Mouse (Mus musculus): ENCODE results near the gene Vamp5. TPM values are rescaled to one million over a fixed set of nuclear protein-coding genes. Genes with fewer than 3 reads are reported as not detected.
A peak's percentile ranks its signal among the peaks of the same experiment; 100 is the strongest.

Vamp5 gene
- polyA plus RNA-seq, 1 experiment from 2014 or later = 19.4 TPM

DNA sequence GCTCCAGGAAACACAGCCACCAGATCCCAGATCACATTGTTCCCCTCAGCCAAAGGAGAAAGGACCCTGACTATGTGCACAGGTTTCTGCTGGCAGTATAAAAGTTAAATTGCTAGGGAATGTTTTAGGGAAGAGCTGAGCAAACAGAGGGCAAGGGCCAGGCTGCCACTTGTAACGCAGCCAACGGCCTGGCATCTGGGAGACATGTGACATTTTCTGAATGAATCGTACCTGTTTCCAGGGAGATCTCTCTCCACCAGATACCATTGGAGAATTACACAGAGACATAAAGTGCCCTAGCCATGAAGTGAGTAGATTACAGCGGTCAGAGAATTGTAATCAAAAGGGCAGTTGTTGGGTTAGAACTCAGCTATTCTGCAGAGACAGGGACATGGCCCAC, 7.1 kb downstream of the Vamp5 start:
- no peak overlapping the region for H3K9ac ChIP-seq
- H3K4me3 ChIP-seq (replicated peaks) = no peak overlapping the region
- 73% methylated on average over 4 of the region's 4 CpGs for WGBS
- no peak overlapping the region for H3K27ac ChIP-seq
- H3K36me3 ChIP-seq = no peaks in the 10 kb centered on the region
- no peak for ATAC-seq
- no peaks in the 10 kb centered on the region for H3K27me3 ChIP-seq (replicated peaks)
- H3K4me1 ChIP-seq (replicated peaks) = peaks cover 4% of the 10 kb centered on the region
- H3K9me3 ChIP-seq = no peaks in the 10 kb centered on the region
- no peak overlapping the region for H3K4me2 ChIP-seq (replicated peaks)

DNA sequence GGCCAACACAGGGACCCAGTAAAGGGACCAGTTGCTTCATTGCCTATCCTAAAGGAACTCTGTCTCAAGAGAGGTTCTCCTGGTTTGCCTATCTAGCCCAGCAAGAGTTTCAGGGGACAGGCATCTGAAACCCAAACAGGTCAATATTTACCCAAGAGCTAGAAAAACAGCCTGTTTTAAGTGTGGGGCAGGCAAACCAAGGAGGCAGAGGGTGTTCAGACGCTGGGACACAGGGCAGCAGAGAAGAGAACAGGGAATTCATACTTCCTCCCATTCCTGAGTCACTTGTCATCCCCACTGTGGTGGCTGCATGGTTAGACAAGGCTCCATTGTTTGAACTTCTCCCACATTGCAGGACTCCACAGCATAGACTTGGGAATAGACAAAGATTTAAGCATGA, 8.7 kb downstream of the Vamp5 start:
- WGBS = 4% methylated on average over 1 of the region's 1 CpGs
- no peaks in the 10 kb centered on the region for H3K27me3 ChIP-seq (replicated peaks)
- H3K4me1 ChIP-seq (replicated peaks) = peaks cover 4% of the 10 kb centered on the region
- H3K9ac ChIP-seq = no peak overlapping the region
- H3K4me3 ChIP-seq (replicated peaks) = no peak overlapping the region
- H3K4me2 ChIP-seq (replicated peaks) = no peak overlapping the region
- H3K27ac ChIP-seq = peak overlapping the region; percentile 32; the same call in 1 of the 2 replicates
- no peak for ATAC-seq
- H3K9me3 ChIP-seq = no peaks in the 10 kb centered on the region
- H3K36me3 ChIP-seq = no peaks in the 10 kb centered on the region

DNA sequence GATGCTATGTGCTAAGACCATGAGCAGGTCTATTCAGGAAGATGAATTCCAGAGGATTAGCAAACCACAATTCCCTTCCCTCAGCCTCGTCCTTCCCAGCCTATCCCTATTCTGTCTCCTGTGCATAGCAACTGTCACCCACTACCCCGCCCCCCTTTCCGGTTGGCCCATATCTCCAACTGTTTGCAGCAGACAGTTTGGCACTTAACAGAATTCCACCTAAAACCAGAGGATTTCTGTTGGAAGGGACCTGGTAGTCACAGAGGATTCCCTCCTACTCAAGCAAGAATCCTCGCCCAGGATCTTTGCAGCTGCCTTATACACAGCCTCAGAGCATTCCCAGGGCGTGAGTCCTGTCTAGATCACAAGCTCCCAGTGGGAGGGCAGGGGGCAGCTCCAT, 9.1 kb downstream of the Vamp5 start:
- 0 out of 2 replicates have a peak, but pooled peaks have one; percentile 19 for ATAC-seq
- Histone ChIP-seq H3K9ac (no peak overlapping the region), H3K4me3 (replicated peaks) (no peak overlapping the region), H3K4me1 (replicated peaks) (peaks cover 4% of the 10 kb centered on the region), H3K36me3 (no peaks in the 10 kb centered on the region), H3K27ac (peak overlapping the region; percentile 32; the same call in 1 of the 2 replicates), H3K27me3 (replicated peaks) (no peaks in the 10 kb centered on the region), H3K9me3 (no peaks in the 10 kb centered on the region), H3K4me2 (replicated peaks) (no peak overlapping the region)
- WGBS = 27% methylated on average over 5 of the region's 5 CpGs

DNA sequence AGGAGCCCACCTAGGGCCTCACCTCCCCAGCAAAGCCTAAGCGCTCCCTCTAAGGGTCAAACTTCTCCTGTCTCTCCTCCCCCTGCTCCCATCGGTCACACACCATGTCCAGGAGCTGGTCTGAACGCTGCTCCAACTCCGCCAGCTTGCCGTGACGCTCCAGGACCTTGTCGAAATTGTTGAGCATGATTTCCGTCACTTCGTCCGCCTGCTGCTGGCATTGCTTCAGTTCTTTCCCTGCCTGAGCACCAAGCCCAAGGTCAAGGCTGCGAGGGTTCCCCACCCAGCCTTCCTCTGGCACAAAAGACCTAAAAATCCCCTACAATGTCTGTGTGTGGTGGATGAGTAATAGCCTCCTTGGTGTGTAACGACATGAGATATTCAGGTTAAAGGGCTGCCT, 10.2 kb downstream of the Vamp5 start:
- H3K9ac ChIP-seq = no peak overlapping the region
- no peak for ATAC-seq
- 81% methylated on average over 12 of the region's 12 CpGs for WGBS
- H3K4me1 ChIP-seq (replicated peaks) = peaks cover 4% of the 10 kb centered on the region
- no peaks in the 10 kb centered on the region for H3K36me3 ChIP-seq
- H3K4me2 ChIP-seq (replicated peaks) = no peak overlapping the region
- no peaks in the 10 kb centered on the region for H3K9me3 ChIP-seq
- no peak overlapping the region for H3K4me3 ChIP-seq (replicated peaks)
- H3K27me3 ChIP-seq (replicated peaks) = no peaks in the 10 kb centered on the region
- no peak overlapping the region for H3K27ac ChIP-seq

DNA sequence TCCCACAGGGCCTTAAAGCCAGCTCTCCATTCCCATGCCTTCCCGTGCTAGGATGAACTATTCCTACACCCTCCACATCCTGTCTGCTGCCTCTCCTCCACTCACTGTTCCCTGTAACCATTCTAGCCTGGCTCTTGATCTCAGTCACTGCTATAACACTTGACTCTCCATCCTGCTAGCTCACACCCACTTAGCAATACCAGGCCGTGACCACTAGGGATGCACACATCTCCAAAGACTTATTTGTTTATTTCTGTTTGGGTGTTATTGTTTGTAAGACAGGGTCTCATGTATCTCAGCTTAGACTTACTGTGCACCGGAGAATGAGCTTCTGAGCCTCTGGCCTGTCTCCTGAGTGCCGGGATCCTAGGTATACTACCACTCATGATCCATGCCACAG, 10.7 kb downstream of the Vamp5 start:
- Histone ChIP-seq H3K36me3 (no peaks in the 10 kb centered on the region), H3K27me3 (replicated peaks) (no peaks in the 10 kb centered on the region), H3K4me1 (replicated peaks) (peaks cover 4% of the 10 kb centered on the region), H3K27ac (no peak overlapping the region), H3K4me3 (replicated peaks) (no peak overlapping the region), H3K9ac (no peak overlapping the region), H3K4me2 (replicated peaks) (no peak overlapping the region), H3K9me3 (no peaks in the 10 kb centered on the region)
- 86% methylated on average over 4 of the region's 4 CpGs for WGBS
- no peak for ATAC-seq

DNA sequence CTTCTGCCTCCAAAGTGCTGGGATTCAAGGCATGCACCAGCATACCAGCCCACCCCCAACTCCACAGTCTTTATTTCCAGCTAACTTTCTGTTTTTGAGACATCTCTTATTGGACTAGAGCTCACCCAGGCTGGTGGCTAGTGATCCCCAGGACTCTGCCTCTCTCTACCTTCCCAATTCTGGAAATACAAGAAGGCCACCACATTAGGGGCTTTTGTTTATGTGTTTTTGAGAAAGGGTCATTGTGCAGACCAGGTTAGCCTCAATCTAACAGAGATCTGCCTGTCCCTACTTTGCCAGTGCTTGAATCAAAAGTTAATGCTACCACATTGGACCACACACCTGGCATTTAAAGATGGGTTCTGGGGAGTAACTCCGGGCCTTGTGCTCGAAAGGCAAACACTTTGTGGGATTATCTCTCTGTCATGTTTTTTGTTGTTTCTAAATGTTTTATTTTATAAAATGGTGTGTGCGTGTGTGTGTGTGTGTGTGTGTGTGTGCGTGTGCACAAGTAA, 12.8 kb downstream of the Vamp5 start:
- no peak overlapping the region for H3K4me2 ChIP-seq (replicated peaks)
- no peaks in the 10 kb centered on the region for H3K9me3 ChIP-seq
- ATAC-seq = no peak
- H3K4me1 ChIP-seq (replicated peaks) = peaks cover 7% of the 10 kb centered on the region
- no peak overlapping the region for H3K27ac ChIP-seq
- H3K4me3 ChIP-seq (replicated peaks) = no peak overlapping the region
- no peaks in the 10 kb centered on the region for H3K27me3 ChIP-seq (replicated peaks)
- no peaks in the 10 kb centered on the region for H3K36me3 ChIP-seq
- H3K9ac ChIP-seq = no peak overlapping the region
- WGBS = 73% methylated on average over 4 of the region's 4 CpGs

DNA sequence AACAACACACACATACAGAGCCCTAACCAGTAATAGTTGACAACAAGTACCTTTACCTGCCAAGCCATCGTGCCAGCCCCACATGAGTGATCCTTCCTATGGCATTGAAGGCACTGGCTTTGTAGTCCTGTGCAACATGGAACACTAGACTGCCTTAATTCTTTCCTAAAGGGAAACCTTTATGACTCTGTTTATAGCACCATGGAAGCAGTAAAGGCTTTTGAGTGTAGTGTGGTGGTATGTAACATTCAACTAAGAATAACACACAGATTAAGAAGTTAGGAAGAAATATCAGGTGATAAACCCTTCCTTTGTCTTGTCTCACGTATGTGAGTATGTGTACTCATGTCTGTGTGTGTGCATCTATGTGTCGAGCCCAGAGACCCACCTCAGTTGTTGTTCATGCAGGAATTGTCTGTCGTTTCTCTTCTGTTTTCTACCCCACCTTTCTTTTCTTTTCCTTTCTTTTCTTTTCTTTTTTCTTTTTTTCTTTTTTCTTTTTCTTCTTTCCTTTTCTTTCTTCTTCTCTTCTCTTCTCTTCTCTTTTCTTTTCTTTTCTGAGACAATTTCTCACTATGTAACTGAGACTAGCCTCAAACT, 13.3 kb downstream of the Vamp5 start, which contains the start of gene Rnf181:
TSS of gene Rnf181 (minus strand) at position 113 of the 600 bp plus-strand sequence.
- Histone ChIP-seq H3K9ac (no peak within 1 kb of the TSS), H3K4me2 (replicated peaks) (no peak within 1 kb of the TSS), H3K27me3 (replicated peaks) (no peaks in the 10 kb centered on the region), H3K36me3 (no peaks in the 10 kb centered on the region), H3K9me3 (no peaks in the 10 kb centered on the region), H3K4me1 (replicated peaks) (peaks cover 7% of the 10 kb centered on the region), H3K27ac (no peak within 1 kb of the TSS), H3K4me3 (replicated peaks) (no peak within 1 kb of the TSS)
- 79% methylated on average over 4 of the region's 4 CpGs for WGBS
- no peak for ATAC-seq

DNA sequence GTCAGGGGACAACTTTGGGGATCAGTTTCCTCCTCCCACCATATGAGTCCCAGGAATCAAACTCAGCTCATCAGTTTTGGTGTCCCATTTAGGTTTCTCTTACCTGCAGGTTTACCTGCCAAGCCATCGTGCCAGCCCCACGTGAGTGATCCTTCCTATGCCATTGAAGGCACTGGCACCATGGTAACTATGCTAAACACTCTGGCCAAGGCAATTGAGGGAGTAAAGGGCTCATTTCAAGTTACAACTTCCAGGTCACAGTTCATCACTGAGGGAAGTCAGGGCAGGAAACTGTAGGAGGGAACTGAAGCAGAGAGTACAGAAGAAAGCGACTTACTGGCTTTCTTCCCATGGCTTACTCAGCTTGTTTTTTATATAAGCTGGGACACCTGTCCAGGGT, 14.0 kb downstream of the Vamp5 start:
- H3K36me3 ChIP-seq = no peaks in the 10 kb centered on the region
- WGBS = 62% methylated on average over 3 of the region's 3 CpGs

DNA sequence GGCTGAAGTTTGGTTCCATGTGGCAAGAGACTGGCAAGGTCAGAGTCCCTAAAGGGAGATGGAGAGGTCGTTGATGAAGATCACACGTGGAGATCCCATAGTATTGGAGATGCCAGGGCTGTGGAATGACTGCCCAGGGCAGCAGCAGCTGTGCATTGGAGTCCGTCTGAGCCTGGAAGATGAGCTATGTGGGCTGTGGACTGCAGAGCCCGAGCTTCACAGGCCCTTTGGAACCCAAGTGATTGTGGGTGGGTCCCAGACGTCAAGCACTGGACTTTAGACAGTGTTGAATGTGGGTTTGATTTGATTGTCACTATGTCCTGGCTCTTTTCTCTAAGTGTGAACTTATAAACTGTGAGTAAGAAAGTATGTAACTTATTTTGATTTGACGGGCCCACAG, 15.3 kb downstream of the Vamp5 start:
- H3K27me3 ChIP-seq (replicated peaks) = no peaks in the 10 kb centered on the region
- no peak overlapping the region for H3K9ac ChIP-seq
- WGBS = 61% methylated on average over 6 of the region's 6 CpGs
- H3K4me1 ChIP-seq (replicated peaks) = peaks cover 21% of the 10 kb centered on the region
- no peaks in the 10 kb centered on the region; the same call in 1 of the 2 replicates for H3K36me3 ChIP-seq
- no peaks in the 10 kb centered on the region for H3K9me3 ChIP-seq
- H3K4me3 ChIP-seq (replicated peaks) = no peak overlapping the region
- H3K4me2 ChIP-seq (replicated peaks) = no peak overlapping the region
- H3K27ac ChIP-seq = no peak overlapping the region
- no peak for ATAC-seq

More for the DNA sequence above, 14.0 kb downstream of the Vamp5 start:
- no peak overlapping the region for H3K4me2 ChIP-seq (replicated peaks)
- ATAC-seq = no peak
- H3K9ac ChIP-seq = no peak overlapping the region
- no peaks in the 10 kb centered on the region for H3K27me3 ChIP-seq (replicated peaks)
- H3K27ac ChIP-seq = no peak overlapping the region
- peaks cover 10% of the 10 kb centered on the region for H3K4me1 ChIP-seq (replicated peaks)
- no peak overlapping the region for H3K4me3 ChIP-seq (replicated peaks)
- no peaks in the 10 kb centered on the region for H3K9me3 ChIP-seq

DNA sequence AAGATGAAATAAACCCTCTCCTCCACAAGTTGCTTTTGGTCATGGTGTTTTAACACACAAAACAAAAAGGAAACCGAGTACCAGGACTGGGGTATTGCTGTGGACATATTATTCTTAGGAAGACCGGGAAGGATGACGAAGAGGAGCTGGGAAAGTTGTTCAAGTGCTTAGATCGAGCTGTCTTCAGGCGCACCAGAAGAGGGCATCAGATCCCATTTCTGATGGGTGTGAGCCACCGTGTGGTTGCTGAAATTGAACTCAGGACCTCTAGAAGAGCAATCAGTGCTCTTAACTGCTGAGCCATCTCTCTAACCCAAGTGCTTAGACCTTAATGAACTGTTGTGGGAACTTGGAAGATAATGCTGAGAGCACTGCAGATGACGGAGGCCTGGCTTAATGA, 16.3 kb downstream of the Vamp5 start:
- Histone ChIP-seq H3K36me3 (no peaks in the 10 kb centered on the region; the same call in 1 of the 2 replicates), H3K27me3 (replicated peaks) (no peaks in the 10 kb centered on the region), H3K4me2 (replicated peaks) (no peak overlapping the region), H3K9me3 (no peaks in the 10 kb centered on the region), H3K4me1 (replicated peaks) (peaks cover 23% of the 10 kb centered on the region), H3K4me3 (replicated peaks) (no peak overlapping the region), H3K9ac (no peak overlapping the region), H3K27ac (no peak overlapping the region)
- ATAC-seq = no peak
- WGBS = 49% methylated on average over 7 of the region's 7 CpGs

DNA sequence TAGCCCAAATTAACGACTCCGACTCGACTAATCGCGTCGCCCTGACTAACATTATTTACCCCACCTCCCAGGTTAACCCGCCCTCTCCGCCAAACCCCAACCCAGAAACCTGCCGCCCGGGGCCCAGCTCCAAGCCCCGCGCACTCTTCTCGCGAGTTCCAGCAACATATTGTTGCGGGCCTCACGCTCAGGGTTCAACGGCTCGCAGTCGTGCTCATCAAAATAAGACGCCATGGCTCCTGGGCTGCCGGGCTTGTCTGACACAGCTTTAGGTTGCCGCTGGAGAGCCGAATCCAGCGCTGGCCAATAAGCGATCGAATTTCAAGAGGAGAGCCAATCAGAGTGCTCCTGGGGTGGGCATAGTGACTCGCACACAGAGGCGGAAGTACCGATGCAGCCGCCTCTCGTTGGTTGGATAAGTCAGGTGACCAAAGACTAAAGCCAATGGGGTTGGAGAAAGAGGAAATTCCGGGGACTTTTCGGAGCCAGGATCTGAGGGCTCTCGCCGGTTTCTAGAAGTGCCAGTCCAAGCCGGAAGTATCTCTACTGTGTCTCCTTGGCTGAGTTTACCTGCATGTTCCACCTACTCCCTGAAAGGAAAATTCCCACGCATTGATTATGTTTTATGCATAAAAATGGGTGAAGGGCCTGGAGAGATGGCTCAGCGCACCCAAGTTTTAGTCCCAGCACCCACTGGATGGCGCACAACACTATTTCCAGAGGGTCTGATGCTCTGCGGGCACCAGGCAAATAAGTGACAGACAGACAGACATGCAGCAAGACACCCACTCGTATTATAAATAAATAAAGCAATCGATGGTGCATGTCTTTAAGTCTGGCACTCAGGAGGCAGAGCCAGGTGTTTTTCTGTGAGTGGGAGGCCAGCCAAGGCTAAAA, 17.9 kb downstream of the Vamp5 start:
- H3K4me3 ChIP-seq (replicated peaks) = peak overlapping the region; percentile 73
- ATAC-seq = peak; percentile 97
- H3K4me1 ChIP-seq (replicated peaks) = peaks cover 28% of the 10 kb centered on the region
- no peaks in the 10 kb centered on the region; the same call in 1 of the 2 replicates for H3K36me3 ChIP-seq
- WGBS = under 1% methylated on average over 42 of the region's 42 CpGs
- H3K27me3 ChIP-seq (replicated peaks) = no peaks in the 10 kb centered on the region
- peak overlapping the region; percentile 77 for H3K27ac ChIP-seq
- H3K4me2 ChIP-seq (replicated peaks) = peak overlapping the region; percentile 78
- peak overlapping the region; percentile 67 for H3K9ac ChIP-seq
- H3K9me3 ChIP-seq = no peaks in the 10 kb centered on the region

DNA sequence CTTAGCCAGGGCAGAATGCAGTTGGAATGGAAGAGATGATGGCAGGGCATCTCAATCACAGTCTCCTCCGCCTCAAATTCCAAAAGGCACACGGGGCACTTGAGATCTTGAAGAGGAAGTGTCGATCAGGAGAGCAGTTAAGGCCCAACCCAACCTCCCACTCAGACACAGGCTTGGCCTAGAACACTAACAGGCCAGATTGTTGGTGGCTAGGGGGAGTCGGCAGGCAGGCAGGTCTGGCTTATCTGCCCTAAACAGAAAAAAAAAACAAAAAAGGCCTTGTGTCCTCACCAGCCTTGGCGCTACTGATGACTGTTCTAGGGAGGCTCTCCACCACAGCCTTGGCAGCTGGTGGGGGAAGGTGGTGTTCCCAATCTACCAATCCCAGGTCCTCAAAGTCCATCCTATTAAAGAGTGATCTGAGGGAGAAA, 19.1 kb downstream of the Vamp5 start:
- Histone ChIP-seq H3K27ac (0 out of 2 replicates have a peak overlapping the region, but pooled peaks have one; percentile 2), H3K27me3 (replicated peaks) (no peaks in the 10 kb centered on the region), H3K36me3 (no peaks in the 10 kb centered on the region; the same call in 1 of the 2 replicates), H3K9ac (peak overlapping the region; percentile 67; the same call in 1 of the 2 replicates), H3K9me3 (no peaks in the 10 kb centered on the region), H3K4me3 (replicated peaks) (peak overlapping the region; percentile 73), H3K4me1 (replicated peaks) (peaks cover 38% of the 10 kb centered on the region), H3K4me2 (replicated peaks) (peak overlapping the region; percentile 62)
- ATAC-seq = no peak
- 47% methylated on average over 5 of the region's 5 CpGs for WGBS
